Mouse (Mus musculus): ENCODE results near the gene Fam117a. TPM values are rescaled to one million over a fixed set of nuclear protein-coding genes. Genes with fewer than 3 reads are reported as not detected.

The Fam117a gene
- polyA plus RNA-seq, 2 experiments: 71.6 to 103 TPM

- Histone ChIP-seq H3K27ac (no peak overlapping the region), H3K4me2 (ENCODE audit: low read depth) (no peak overlapping the region), H3K9ac (replicated peaks) (no peak overlapping the region), H3K27me3 (ENCODE audit: control insufficient read depth, insufficient read depth, low read length) (no peaks in the 10 kb centered on the region), H3K36me3 (replicated peaks; ENCODE audit: control insufficient read depth, insufficient read depth, low read depth) (peaks cover 98% of the 10 kb centered on the region), H3K4me3 (ENCODE audit: insufficient read depth in 1 of 2, low read depth in 2 of 2, low read length in 2 of 2) (no peak overlapping the region), H3K4me1 (replicated peaks; ENCODE audit: control insufficient read depth in 2 of 2, insufficient read depth in 2 of 2, low read length in 1 of 2) (no peaks in the 10 kb centered on the region; a peak in 1 of 4 replicates), H3K9me3 (ENCODE audit: control insufficient read depth, low read length) (no peaks in the 10 kb centered on the region)
- ATAC-seq (ENCODE audit: insufficient read depth) (no peak; the same call in 1 of the 2 replicates), DNase-seq (ENCODE audit: low read depth in 3 of 3, low spot score in 3 of 3) (no peak)
- 77% methylated on average over 15 of the region's 15 CpGs for WGBS (ENCODE audit: insufficient replicate concordance)
- TF ChIP-seq CTCF (IDR thresholded peaks at IDR 0.05; ENCODE audit: low read depth) (no peak), EP300 (IDR thresholded peaks at IDR 0.05; ENCODE audit: low read depth) (no peak)
These were observed 33.4 kb downstream of the Fam117a start for GRCm38 (mm10) chr11:95369964-95370890.

GRCm38 (mm10) chr11:95371182-95371581, 34.4 kb downstream of the Fam117a start:
- WGBS (ENCODE audit: insufficient replicate concordance): 92% methylated on average over 7 of the region's 7 CpGs
- peaks cover 98% of the 10 kb centered on the region for H3K36me3 ChIP-seq (replicated peaks; ENCODE audit: control insufficient read depth, insufficient read depth, low read depth)
- no peak for DNase-seq (ENCODE audit: low read depth in 3 of 3, low spot score in 3 of 3)
- no peak for ATAC-seq (ENCODE audit: insufficient read depth)
- no peak overlapping the region for H3K4me3 ChIP-seq (ENCODE audit: insufficient read depth in 1 of 2, low read depth in 2 of 2, low read length in 2 of 2)
- H3K4me2 ChIP-seq (ENCODE audit: low read depth): no peak overlapping the region
- no peak overlapping the region for H3K27ac ChIP-seq
- H3K9ac ChIP-seq (replicated peaks): no peak overlapping the region
- TF ChIP-seq EP300 (IDR thresholded peaks at IDR 0.05; ENCODE audit: low read depth) (no peak), CTCF (IDR thresholded peaks at IDR 0.05; ENCODE audit: low read depth) (no peak)
- no peaks in the 10 kb centered on the region for H3K9me3 ChIP-seq (ENCODE audit: control insufficient read depth, low read length)
- no peaks in the 10 kb centered on the region; a peak in 1 of 4 replicates for H3K4me1 ChIP-seq (replicated peaks; ENCODE audit: control insufficient read depth in 2 of 2, insufficient read depth in 2 of 2, low read length in 1 of 2)
- H3K27me3 ChIP-seq (ENCODE audit: control insufficient read depth, insufficient read depth, low read length): no peaks in the 10 kb centered on the region

- Histone ChIP-seq H3K4me2 (ENCODE audit: low read depth) (no peak overlapping the region), H3K27me3 (ENCODE audit: control insufficient read depth, insufficient read depth, low read length) (no peaks in the 10 kb centered on the region), H3K9me3 (ENCODE audit: control insufficient read depth, low read length) (no peaks in the 10 kb centered on the region), H3K4me1 (replicated peaks; ENCODE audit: control insufficient read depth in 2 of 2, insufficient read depth in 2 of 2, low read length in 1 of 2) (peaks cover 5% of the 10 kb centered on the region in 2 experiments), H3K9ac (replicated peaks) (no peak overlapping the region), H3K27ac (no peak overlapping the region), H3K4me3 (ENCODE audit: insufficient read depth in 1 of 2, low read depth in 2 of 2, low read length in 2 of 2) (no peak overlapping the region), H3K36me3 (replicated peaks; ENCODE audit: control insufficient read depth, insufficient read depth, low read depth) (peaks cover 83% of the 10 kb centered on the region)
- no peak for TF ChIP-seq CTCF (IDR thresholded peaks at IDR 0.05; ENCODE audit: low read depth)
- no peak for TF ChIP-seq EP300 (IDR thresholded peaks at IDR 0.05; ENCODE audit: low read depth)
- no peak for DNase-seq (ENCODE audit: low read depth in 3 of 3, low spot score in 3 of 3)
- no peak for ATAC-seq (ENCODE audit: insufficient read depth)
- WGBS (ENCODE audit: insufficient replicate concordance): 80% methylated on average over 9 of the region's 9 CpGs
These were observed 42.1 kb downstream of the Fam117a start for GRCm38 (mm10) chr11:95378926-95379325.

GRCm38 (mm10) chr11:95379552-95379951, 42.7 kb downstream of the Fam117a start:
- WGBS (ENCODE audit: insufficient replicate concordance): 72% methylated on average over 5 of the region's 5 CpGs
- Histone ChIP-seq H3K9me3 (ENCODE audit: control insufficient read depth, low read length) (no peaks in the 10 kb centered on the region), H3K4me2 (ENCODE audit: low read depth) (no peak overlapping the region), H3K27me3 (ENCODE audit: control insufficient read depth, insufficient read depth, low read length) (no peaks in the 10 kb centered on the region), H3K36me3 (replicated peaks; ENCODE audit: control insufficient read depth, insufficient read depth, low read depth) (peaks cover 77% of the 10 kb centered on the region), H3K4me3 (ENCODE audit: insufficient read depth in 1 of 2, low read depth in 2 of 2, low read length in 2 of 2) (no peak overlapping the region), H3K27ac (no peak overlapping the region), H3K9ac (replicated peaks) (no peak overlapping the region), H3K4me1 (replicated peaks; ENCODE audit: control insufficient read depth in 2 of 2, insufficient read depth in 2 of 2, low read length in 1 of 2) (peaks cover 5 to 7% of the 10 kb centered on the region in 2 experiments)
- no peak for ATAC-seq (ENCODE audit: insufficient read depth)
- TF ChIP-seq CTCF (IDR thresholded peaks at IDR 0.05; ENCODE audit: low read depth) (no peak), EP300 (IDR thresholded peaks at IDR 0.05; ENCODE audit: low read depth) (no peak)
- DNase-seq (ENCODE audit: low read depth in 3 of 3, low spot score in 3 of 3): no peak

GRCm38 (mm10) chr11:95380711-95381110, 43.9 kb downstream of the Fam117a start:
- Histone ChIP-seq H3K9me3 (ENCODE audit: control insufficient read depth, low read length) (no peaks in the 10 kb centered on the region), H3K4me2 (ENCODE audit: low read depth) (no peak overlapping the region), H3K9ac (replicated peaks) (no peak overlapping the region), H3K4me1 (replicated peaks; ENCODE audit: control insufficient read depth in 2 of 2, insufficient read depth in 2 of 2, low read length in 1 of 2) (peaks cover 10% of the 10 kb centered on the region in 2 experiments), H3K36me3 (replicated peaks; ENCODE audit: control insufficient read depth, insufficient read depth, low read depth) (peaks cover 65% of the 10 kb centered on the region), H3K27me3 (ENCODE audit: control insufficient read depth, insufficient read depth, low read length) (no peaks in the 10 kb centered on the region), H3K27ac (no peak overlapping the region), H3K4me3 (ENCODE audit: insufficient read depth in 1 of 2, low read depth in 2 of 2, low read length in 2 of 2) (no peak overlapping the region)
- DNase-seq (ENCODE audit: low read depth in 3 of 3, low spot score in 3 of 3) (no peak), ATAC-seq (ENCODE audit: insufficient read depth) (no peak)
- 90% methylated on average over 7 of the region's 7 CpGs for WGBS (ENCODE audit: insufficient replicate concordance)
- TF ChIP-seq EP300 (IDR thresholded peaks at IDR 0.05; ENCODE audit: low read depth) (no peak), CTCF (IDR thresholded peaks at IDR 0.05; ENCODE audit: low read depth) (no peak)
